Mouse (Mus musculus): ENCODE data around the gene Klf14. TPM values are rescaled to one million over a fixed set of nuclear protein-coding genes. Genes with fewer than 3 reads are reported as not detected.
A peak's percentile ranks its signal among the peaks of the same experiment; 100 is the strongest.

Klf14 gene
- polyA plus RNA-seq, 1 experiment: 0.36 TPM

DNA sequence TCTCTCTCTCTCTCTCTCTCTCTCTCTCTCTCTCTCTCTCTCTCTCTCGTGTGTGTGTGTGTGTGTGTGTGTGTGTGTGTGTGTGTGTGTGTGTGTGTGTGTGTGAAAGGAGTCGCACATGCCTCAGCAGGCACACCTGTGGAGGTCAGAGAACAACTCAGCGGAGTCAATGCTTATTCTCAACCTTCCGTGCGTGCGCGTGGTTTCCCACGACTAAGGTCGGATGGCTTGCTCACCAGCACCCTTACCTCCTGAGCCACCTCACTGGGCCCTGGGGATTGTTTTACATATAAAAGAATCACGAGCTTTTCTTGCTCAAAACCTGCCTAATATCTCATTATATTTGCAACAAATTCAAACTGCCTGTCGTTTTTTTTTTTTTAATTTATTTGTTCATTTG is 37.1 kb downstream of the Klf14 start:
- TF ChIP-seq CTCF (IDR thresholded peaks at IDR 0.05; ENCODE audit: borderline replicate concordance, extremely low read depth, insufficient read depth, insufficient read length) (no peak), POLR2A (IDR thresholded peaks at IDR 0.05; ENCODE audit: borderline replicate concordance, extremely low read depth, insufficient read depth, insufficient read length, poor library complexity, severe bottlenecking) (no peak)
- DNase-seq (ENCODE audit: low read depth): no peak

DNA sequence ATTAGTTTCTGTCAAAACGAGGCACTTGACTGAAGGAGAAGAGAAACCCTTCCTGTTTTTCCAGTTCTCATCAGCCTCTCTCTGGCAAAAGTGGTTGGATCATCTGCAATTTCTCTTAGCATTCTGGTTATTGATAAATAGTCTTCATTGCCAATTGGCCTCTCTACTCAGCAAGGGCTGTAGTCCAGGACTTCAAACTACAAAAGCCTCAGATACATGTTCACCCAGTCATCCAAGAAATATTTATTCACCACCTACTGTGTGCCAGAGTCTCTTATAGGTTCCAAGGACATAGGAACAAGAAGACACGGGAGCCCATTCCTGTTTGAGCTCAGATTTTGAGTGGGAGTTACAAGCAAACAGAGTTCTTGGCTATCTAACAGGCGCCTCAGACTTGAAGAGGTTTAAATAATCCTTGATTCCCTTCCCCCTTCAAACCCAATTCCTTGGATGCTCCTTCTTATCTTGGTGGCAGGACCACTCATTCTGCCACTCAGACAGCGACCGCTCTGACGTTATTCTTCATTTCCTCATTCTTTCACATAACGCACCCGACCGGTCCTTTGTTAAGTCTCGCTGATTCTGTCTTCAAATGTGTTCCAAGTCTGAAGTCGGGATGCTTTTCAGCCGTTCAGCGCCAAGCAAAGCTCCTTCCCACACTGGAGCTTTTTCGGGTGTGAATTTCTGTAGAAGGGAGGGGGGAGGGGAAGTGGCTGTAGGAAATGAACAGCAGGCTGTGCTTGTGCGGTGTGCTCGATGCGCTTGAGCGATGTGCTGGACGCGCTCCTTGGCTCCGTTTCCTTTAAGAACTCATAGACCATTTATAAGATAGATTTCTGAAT is 37.8 kb downstream of the Klf14 start:
- TF ChIP-seq POLR2A (IDR thresholded peaks at IDR 0.05; ENCODE audit: borderline replicate concordance, extremely low read depth, insufficient read depth, insufficient read length, poor library complexity, severe bottlenecking) (no peak), CTCF (IDR thresholded peaks at IDR 0.05; ENCODE audit: borderline replicate concordance, extremely low read depth, insufficient read depth, insufficient read length) (no peak)
- peak; percentile 87 for DNase-seq (ENCODE audit: low read depth)

DNA sequence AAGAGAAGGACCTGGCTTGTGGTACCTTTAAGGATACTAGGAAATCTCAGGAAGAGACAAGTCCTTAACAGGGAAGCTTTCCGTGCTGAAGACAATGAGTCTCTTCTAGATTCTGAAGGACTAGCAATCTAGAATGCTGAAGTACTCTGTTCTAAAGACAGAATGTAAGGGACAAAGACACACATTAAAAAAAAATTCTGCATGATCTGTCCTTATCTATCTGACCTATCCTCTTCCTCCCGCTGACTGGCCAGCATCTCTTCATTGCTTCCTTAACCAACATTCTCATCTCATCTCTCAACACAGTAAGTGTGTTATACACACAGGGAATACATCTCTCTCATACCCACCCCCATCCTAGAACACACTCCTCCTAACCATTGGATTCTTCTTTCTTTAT is 43.4 kb downstream of the Klf14 start, which contains the start of gene Tsga13:
TSS of gene Tsga13 (minus strand) at position 101 of the 400 bp plus-strand sequence.
- DNase-seq (ENCODE audit: low read depth): no peak

DNA sequence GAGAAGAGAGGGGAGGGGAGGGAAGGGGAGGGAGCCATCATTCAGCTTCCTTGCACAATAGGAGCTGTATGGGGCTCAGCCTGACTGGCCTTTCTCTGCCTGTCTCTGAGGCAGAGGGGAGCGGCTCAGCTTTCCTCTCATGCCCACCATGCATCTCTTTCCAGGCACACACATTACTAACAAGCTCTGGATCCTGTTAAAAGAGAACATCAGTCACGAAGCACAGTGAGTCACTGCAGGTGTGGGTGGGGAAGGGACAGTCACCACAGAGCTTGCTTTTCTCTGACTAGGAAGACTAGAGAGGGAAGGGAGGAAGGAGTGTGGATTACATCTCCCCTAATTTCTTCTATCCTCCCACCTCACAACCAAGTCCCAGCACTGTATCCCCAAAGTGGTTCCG is 50.9 kb downstream of the Klf14 start:
- peak; percentile 42 for DNase-seq (ENCODE audit: low read depth)
- no peak for TF ChIP-seq POLR2A (IDR thresholded peaks at IDR 0.05; ENCODE audit: borderline replicate concordance, extremely low read depth, insufficient read depth, insufficient read length, poor library complexity, severe bottlenecking)
- TF ChIP-seq CTCF (IDR thresholded peaks at IDR 0.05; ENCODE audit: borderline replicate concordance, extremely low read depth, insufficient read depth, insufficient read length): no peak

More for the DNA sequence above, 43.4 kb downstream of the Klf14 start, which contains the start of gene Tsga13:
- TF ChIP-seq POLR2A (IDR thresholded peaks at IDR 0.05; ENCODE audit: borderline replicate concordance, extremely low read depth, insufficient read depth, insufficient read length, poor library complexity, severe bottlenecking) (no peak), CTCF (IDR thresholded peaks at IDR 0.05; ENCODE audit: borderline replicate concordance, extremely low read depth, insufficient read depth, insufficient read length) (no peak)

Other genes starting within 250 kb of the Klf14 start
- gene Mest, start 235.5 kb downstream of the Klf14 start, polyA plus RNA-seq (2012; rRNA removed): 533 and 604 TPM in 2 replicates
- 42.1 and 54.6 TPM in 2 replicates for gene Copg2, start 62.3 kb downstream of the Klf14 start, polyA plus RNA-seq (2012; rRNA removed)
- gene Tsga13, start 43.5 kb downstream of the Klf14 start, polyA plus RNA-seq (2012; rRNA removed): 0.25 and 0.34 TPM in 2 replicates